Mouse (Mus musculus): ENCODE data around the gene Neurl3. TPM values are rescaled to one million over a fixed set of nuclear protein-coding genes. Genes with fewer than 3 reads are reported as not detected.

Neurl3 gene
- 29.6 and 31.0 TPM in 2 replicates for polyA plus RNA-seq (2015; fragmentation: Nextera tagmentation; extraction: Ambion mirVana)

GRCm38 (mm10) chr1:36274455-36274854 lies at the start of gene Neurl3:
Gene Neurl3 (minus strand): TSS chr1:36274679.
- H3K4me3 ChIP-seq (ENCODE audit: low read length) = peak within 1 kb of the TSS; percentile 43
- peak; percentile 51 for ATAC-seq
- no peaks in the 10 kb centered on the region for H3K27me3 ChIP-seq (replicated peaks; ENCODE audit: control insufficient read depth, insufficient read depth, low read length)
- H3K27ac ChIP-seq (ENCODE audit: low read length) = peak within 1 kb of the TSS; percentile 97
- no peaks in the 10 kb centered on the region for H3K9me3 ChIP-seq (ENCODE audit: control insufficient read depth, low read length)
- peak within 1 kb of the TSS; percentile 66 for H3K9ac ChIP-seq (ENCODE audit: low read depth, low read length)
- H3K36me3 ChIP-seq (ENCODE audit: control insufficient read depth, insufficient read depth, low read length) = no peaks in the 10 kb centered on the region
- WGBS = 68% methylated on average over 5 of the region's 5 CpGs
- H3K4me1 ChIP-seq (ENCODE audit: control insufficient read depth, insufficient read depth, low read length) = peaks cover 46% of the 10 kb centered on the region
- peak within 1 kb of the TSS; percentile 57 for H3K4me2 ChIP-seq (ENCODE audit: low read depth, low read length)

GRCm38 (mm10) chr1:36323746-36324448 lies 49.4 kb upstream of the Neurl3 start:
- no peaks in the 10 kb centered on the region for H3K27me3 ChIP-seq (replicated peaks; ENCODE audit: control insufficient read depth, insufficient read depth, low read length)
- no peaks in the 10 kb centered on the region for H3K9me3 ChIP-seq (ENCODE audit: control insufficient read depth, low read length)
- no peak overlapping the region for H3K4me2 ChIP-seq (ENCODE audit: low read depth, low read length)
- H3K9ac ChIP-seq (ENCODE audit: low read depth, low read length) = no peak overlapping the region
- no peaks in the 10 kb centered on the region for H3K4me1 ChIP-seq (ENCODE audit: control insufficient read depth, insufficient read depth, low read length)
- H3K27ac ChIP-seq (ENCODE audit: low read length) = no peak overlapping the region
- 31% methylated on average over 8 of the region's 8 CpGs for WGBS
- peak; percentile 51 for ATAC-seq
- H3K36me3 ChIP-seq (ENCODE audit: control insufficient read depth, insufficient read depth, low read length) = no peaks in the 10 kb centered on the region
- no peak overlapping the region for H3K4me3 ChIP-seq (ENCODE audit: low read length)

DNA sequence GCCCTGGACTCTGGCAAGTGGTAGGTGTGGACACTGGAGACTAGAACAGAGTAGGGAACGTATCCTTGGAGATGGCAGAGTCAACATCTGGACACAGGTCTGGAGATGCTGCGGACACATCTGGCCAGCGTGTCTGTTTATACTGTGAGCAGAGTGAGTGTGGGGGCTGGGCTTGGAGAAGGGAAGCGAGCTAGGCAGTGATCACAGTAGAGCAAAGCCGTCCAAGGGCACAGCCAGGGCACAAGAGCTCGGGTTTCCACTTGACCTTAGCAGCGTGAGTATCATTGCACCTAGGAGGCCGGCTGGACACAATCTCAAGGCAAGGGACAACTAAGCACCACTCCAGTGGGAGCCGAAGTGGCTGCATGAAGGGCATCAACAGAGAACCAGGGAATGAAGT lies 48.6 kb upstream of the Neurl3 start:
- Histone ChIP-seq H3K9me3 (ENCODE audit: control insufficient read depth, low read length) (no peaks in the 10 kb centered on the region), H3K27me3 (replicated peaks; ENCODE audit: control insufficient read depth, insufficient read depth, low read length) (no peaks in the 10 kb centered on the region), H3K4me2 (ENCODE audit: low read depth, low read length) (no peak overlapping the region), H3K4me3 (ENCODE audit: low read length) (no peak overlapping the region), H3K36me3 (ENCODE audit: control insufficient read depth, insufficient read depth, low read length) (no peaks in the 10 kb centered on the region), H3K4me1 (ENCODE audit: control insufficient read depth, insufficient read depth, low read length) (no peaks in the 10 kb centered on the region), H3K9ac (ENCODE audit: low read depth, low read length) (no peak overlapping the region), H3K27ac (ENCODE audit: low read length) (no peak overlapping the region)
- no peak for ATAC-seq
- 54% methylated on average over 9 of the region's 9 CpGs for WGBS

DNA sequence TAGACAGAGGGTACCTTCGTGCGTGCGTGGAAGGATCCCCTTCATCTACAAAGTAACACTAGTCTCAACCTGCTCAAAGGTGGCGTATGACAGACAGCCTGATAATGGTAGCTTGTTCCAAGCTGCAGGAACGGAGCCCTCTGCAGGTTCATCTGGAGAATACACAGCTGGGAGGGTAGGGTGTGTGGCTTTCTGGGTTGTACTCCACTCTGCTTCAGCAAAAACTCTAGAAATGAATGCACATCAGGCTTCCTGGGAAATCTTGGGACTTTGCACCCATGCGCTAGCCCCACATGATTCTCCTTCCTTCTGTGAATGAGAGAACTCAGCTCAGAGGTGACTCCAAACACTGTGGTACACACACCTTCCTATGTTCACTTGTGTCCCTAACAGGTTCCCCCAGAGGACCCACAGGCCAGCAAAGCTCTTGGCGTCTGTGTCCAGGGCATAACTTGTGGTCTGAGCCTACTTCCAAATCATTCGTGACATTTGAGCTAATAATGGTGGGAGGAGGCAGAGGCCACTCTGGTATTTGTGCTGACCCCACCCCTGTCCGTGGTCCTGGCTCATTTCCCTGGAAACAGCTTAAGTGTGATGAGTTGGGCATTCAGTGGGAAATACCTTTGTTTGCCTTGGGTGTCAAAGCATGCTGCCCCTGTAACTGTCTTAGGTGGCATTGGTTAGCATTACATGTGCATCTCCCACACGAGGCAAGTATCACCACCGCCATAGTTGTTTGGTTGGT lies 47.5 kb upstream of the Neurl3 start:
- Histone ChIP-seq H3K27me3 (replicated peaks; ENCODE audit: control insufficient read depth, insufficient read depth, low read length) (no peaks in the 10 kb centered on the region), H3K4me3 (ENCODE audit: low read length) (no peak overlapping the region), H3K36me3 (ENCODE audit: control insufficient read depth, insufficient read depth, low read length) (no peaks in the 10 kb centered on the region), H3K4me2 (ENCODE audit: low read depth, low read length) (no peak overlapping the region), H3K9ac (ENCODE audit: low read depth, low read length) (no peak overlapping the region), H3K9me3 (ENCODE audit: control insufficient read depth, low read length) (no peaks in the 10 kb centered on the region), H3K4me1 (ENCODE audit: control insufficient read depth, insufficient read depth, low read length) (no peaks in the 10 kb centered on the region), H3K27ac (ENCODE audit: low read length) (no peak overlapping the region)
- 71% methylated on average over 11 of the region's 11 CpGs for WGBS
- peak; percentile 40 for ATAC-seq

DNA sequence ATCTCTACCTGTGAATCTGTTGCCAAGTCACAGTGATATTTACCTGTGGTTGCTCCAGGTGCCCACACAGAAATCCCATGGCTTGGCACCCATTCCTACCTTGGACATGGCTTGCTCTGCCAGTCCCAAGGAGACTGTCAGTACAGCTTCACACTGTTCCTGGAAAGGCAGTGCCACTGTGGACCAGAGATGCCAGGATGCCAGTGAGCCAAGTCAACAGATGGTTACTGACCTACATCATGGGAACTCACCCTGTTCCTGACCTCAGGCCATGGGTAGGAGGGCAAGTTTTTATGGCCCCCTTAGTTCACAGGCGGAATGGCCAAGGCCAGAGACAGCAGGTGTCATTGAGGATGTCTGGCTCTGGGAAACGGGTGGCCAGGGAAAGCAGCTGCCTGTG lies 46.7 kb upstream of the Neurl3 start:
- no peak overlapping the region for H3K9ac ChIP-seq (ENCODE audit: low read depth, low read length)
- no peaks in the 10 kb centered on the region for H3K9me3 ChIP-seq (ENCODE audit: control insufficient read depth, low read length)
- ATAC-seq = no peak
- no peaks in the 10 kb centered on the region for H3K36me3 ChIP-seq (ENCODE audit: control insufficient read depth, insufficient read depth, low read length)
- H3K27ac ChIP-seq (ENCODE audit: low read length) = no peak overlapping the region
- WGBS = 68% methylated on average over 2 of the region's 2 CpGs
- no peaks in the 10 kb centered on the region for H3K4me1 ChIP-seq (ENCODE audit: control insufficient read depth, insufficient read depth, low read length)
- H3K4me2 ChIP-seq (ENCODE audit: low read depth, low read length) = no peak overlapping the region
- no peak overlapping the region for H3K4me3 ChIP-seq (ENCODE audit: low read length)
- H3K27me3 ChIP-seq (replicated peaks; ENCODE audit: control insufficient read depth, insufficient read depth, low read length) = no peaks in the 10 kb centered on the region

DNA sequence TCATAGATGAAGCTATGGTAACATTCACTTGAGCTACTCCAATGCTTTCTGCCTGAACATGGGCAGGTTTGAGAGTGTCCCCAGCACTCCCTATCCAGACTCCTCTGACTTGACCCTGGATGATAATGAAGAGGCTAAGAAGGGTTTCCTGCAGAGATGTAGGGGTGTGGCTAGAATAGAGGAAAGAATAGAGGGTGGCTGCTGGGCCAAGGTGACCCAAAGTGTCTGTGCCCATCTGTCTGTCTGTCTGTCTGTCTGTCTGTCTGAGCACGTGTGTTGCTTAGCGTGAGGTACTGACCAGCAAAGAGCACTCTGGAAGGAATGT lies 41.3 kb upstream of the Neurl3 start:
- Histone ChIP-seq H3K27me3 (replicated peaks; ENCODE audit: control insufficient read depth, insufficient read depth, low read length) (no peaks in the 10 kb centered on the region), H3K4me3 (ENCODE audit: low read length) (no peak overlapping the region), H3K4me2 (ENCODE audit: low read depth, low read length) (no peak overlapping the region), H3K4me1 (ENCODE audit: control insufficient read depth, insufficient read depth, low read length) (no peaks in the 10 kb centered on the region), H3K9ac (ENCODE audit: low read depth, low read length) (no peak overlapping the region), H3K9me3 (ENCODE audit: control insufficient read depth, low read length) (no peaks in the 10 kb centered on the region), H3K27ac (ENCODE audit: low read length) (no peak overlapping the region), H3K36me3 (ENCODE audit: control insufficient read depth, insufficient read depth, low read length) (no peaks in the 10 kb centered on the region)
- ATAC-seq = no peak
- 89% methylated on average over 2 of the region's 2 CpGs for WGBS

DNA sequence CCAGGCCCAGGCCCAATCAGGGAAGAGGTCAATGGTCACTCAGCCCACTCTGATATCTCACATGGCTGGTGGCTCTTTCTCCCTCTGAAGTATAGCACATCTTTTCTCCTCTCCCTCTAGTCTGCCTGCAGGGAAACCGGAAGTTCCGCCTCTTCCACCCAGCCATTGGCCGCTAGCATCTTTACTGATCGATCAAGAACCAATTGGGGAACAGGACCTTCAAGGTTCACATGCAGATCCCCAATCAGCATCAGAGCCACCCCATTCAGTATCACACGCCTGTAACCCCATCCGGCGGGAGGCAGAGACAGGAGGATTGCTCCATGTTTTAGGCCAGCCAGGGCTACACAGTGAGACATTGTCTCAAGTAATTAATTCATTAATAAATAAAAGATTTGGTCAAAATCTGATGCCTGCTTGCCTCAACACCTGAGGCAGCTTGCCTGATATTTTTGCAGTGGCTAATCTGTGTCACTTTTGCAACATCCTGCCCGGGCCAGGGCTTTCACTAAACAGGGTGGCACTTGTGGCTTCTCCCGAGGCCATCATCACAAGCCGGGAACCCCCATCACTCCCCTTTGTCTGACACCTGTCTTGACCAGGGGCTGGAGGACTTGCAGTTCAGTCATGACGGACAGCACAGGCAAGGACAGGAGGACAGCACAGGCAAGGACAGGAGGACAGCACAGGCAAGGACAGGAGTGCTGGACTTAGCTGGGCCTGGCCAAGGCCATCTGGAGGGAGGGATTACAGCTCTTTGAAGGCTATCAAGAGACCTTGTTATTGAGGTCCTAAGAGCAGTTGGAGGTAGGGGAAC lies 40.7 kb upstream of the Neurl3 start:
- no peak overlapping the region for H3K4me3 ChIP-seq (ENCODE audit: low read length)
- H3K27ac ChIP-seq (ENCODE audit: low read length) = no peak overlapping the region
- H3K4me2 ChIP-seq (ENCODE audit: low read depth, low read length) = no peak overlapping the region
- no peak overlapping the region for H3K9ac ChIP-seq (ENCODE audit: low read depth, low read length)
- no peaks in the 10 kb centered on the region for H3K4me1 ChIP-seq (ENCODE audit: control insufficient read depth, insufficient read depth, low read length)
- ATAC-seq = no peak
- 89% methylated on average over 11 of the region's 11 CpGs for WGBS
- no peaks in the 10 kb centered on the region for H3K9me3 ChIP-seq (ENCODE audit: control insufficient read depth, low read length)
- H3K27me3 ChIP-seq (replicated peaks; ENCODE audit: control insufficient read depth, insufficient read depth, low read length) = 0 out of 2 replicates have a peak, but pooled peaks cover 1% of the 10 kb centered on the region
- H3K36me3 ChIP-seq (ENCODE audit: control insufficient read depth, insufficient read depth, low read length) = no peaks in the 10 kb centered on the region

DNA sequence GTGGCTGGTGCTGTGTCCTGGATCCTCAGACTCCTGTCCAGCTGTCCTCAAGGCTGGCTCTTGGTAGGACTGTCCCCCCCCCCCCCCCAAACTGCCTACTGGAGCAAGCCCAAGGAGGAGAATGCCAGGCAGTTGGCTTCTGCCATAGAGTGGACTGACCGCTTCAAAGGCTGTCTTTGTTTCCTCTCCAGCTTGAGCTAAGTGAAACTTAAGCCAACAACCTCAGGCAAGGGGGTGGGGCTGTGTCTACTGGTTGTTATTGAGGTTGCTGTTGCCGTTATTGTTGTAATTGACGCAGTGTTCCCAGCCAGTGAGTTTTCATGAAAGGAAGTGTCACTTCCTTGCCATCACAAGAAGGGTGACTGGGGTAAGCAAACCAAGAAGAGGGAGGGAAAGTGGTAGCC lies 35.0 kb upstream of the Neurl3 start:
- no peak for ATAC-seq
- no peak overlapping the region for H3K9ac ChIP-seq (ENCODE audit: low read depth, low read length)
- WGBS = 48% methylated on average over 3 of the region's 3 CpGs
- no peak overlapping the region for H3K4me2 ChIP-seq (ENCODE audit: low read depth, low read length)
- H3K36me3 ChIP-seq (ENCODE audit: control insufficient read depth, insufficient read depth, low read length) = no peaks in the 10 kb centered on the region
- H3K4me3 ChIP-seq (ENCODE audit: low read length) = no peak overlapping the region
- H3K27me3 ChIP-seq (replicated peaks; ENCODE audit: control insufficient read depth, insufficient read depth, low read length) = peaks cover 15% of the 10 kb centered on the region; the same call in 1 of the 2 replicates
- peaks cover 6% of the 10 kb centered on the region; the same call in 1 of the 2 replicates for H3K4me1 ChIP-seq (ENCODE audit: control insufficient read depth, insufficient read depth, low read length)
- no peaks in the 10 kb centered on the region for H3K9me3 ChIP-seq (ENCODE audit: control insufficient read depth, low read length)
- H3K27ac ChIP-seq (ENCODE audit: low read length) = no peak overlapping the region

DNA sequence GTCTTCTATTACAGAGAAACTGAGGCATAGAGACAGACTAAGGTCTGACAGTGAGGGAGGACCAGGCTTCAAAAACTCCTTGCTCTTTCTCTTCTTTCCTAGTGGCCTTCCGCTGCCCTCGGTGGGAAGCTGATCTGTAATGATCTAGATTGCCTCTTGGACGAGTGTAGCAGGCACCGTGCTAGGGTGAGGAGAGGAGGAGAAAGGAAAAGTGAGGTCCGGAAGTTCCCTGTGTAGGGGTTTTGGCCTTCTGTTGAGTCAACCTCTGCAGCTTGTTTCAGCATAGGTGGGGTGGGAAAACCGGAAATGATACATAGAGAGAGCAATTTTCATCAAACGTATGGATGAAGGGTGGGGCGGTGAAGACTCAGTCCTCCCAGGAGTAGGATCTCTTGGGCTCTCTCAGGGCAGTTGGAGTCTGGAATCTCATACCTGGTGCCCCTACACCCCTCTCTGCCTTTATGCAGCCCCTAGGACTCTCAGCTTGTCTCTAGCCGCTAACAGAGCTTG lies 34.5 kb upstream of the Neurl3 start:
- Histone ChIP-seq H3K27me3 (replicated peaks; ENCODE audit: control insufficient read depth, insufficient read depth, low read length) (peaks cover 15% of the 10 kb centered on the region; the same call in 1 of the 2 replicates), H3K27ac (ENCODE audit: low read length) (no peak overlapping the region), H3K4me2 (ENCODE audit: low read depth, low read length) (peak overlapping the region; percentile 88), H3K36me3 (ENCODE audit: control insufficient read depth, insufficient read depth, low read length) (no peaks in the 10 kb centered on the region), H3K9ac (ENCODE audit: low read depth, low read length) (0 out of 2 replicates have a peak overlapping the region, but pooled peaks have one; percentile 76), H3K9me3 (ENCODE audit: control insufficient read depth, low read length) (no peaks in the 10 kb centered on the region), H3K4me1 (ENCODE audit: control insufficient read depth, insufficient read depth, low read length) (peaks cover 6% of the 10 kb centered on the region; the same call in 1 of the 2 replicates), H3K4me3 (ENCODE audit: low read length) (peak overlapping the region; percentile 71)
- no peak for ATAC-seq
- 64% methylated on average over 9 of the region's 9 CpGs for WGBS
